ENCODE assay signal across 22 mouse cellular contexts in the genomic region with DNA sequence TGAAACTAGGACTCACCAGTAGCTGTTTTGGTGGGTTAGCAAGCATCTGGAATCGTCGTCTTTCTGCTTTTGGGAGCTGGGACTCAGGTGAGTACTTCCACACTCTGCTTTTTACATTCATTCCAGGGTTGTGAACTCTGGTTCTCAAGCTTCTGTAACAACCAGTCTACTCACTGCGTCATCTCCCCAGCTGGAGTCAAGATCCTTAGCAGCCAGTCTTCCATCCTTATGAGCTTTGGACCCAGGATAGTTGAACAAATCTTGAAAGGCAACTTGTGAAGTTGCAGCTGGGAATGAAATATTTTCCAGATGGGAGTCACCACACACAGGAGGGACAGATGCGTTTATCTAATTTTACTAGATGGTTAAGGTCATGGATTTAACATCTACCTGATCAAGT.
DNase-seq lines count a peak whose midpoint lies in the region; ATAC-seq and TF ChIP-seq lines count a peak whose summit lies in the region.
"Had no signal": no experiment of that assay in that cellular context is flagged by ENCODE, and none has a peak within 500 bp of the region (broad histone marks: within the 10 kb centered on the region; RNA-seq: fewer than 3 reads in every experiment).

No protein-coding gene starts in this region.

- H3K4me2 ChIP-seq in neural tube, embryonic 15.5 days = no peak overlapping the region
- H3K4me2 ChIP-seq: embryonic facial prominence, embryonic 13.5 days; embryonic facial prominence, embryonic 15.5 days; forebrain, embryonic 12.5 days had no signal

- no peak for TF ChIP-seq CTCF in gastrocnemius, adult 2 months (IDR thresholded peaks at IDR 0.05)
- no peak for TF ChIP-seq CTCF in heart, adult 2 months (IDR thresholded peaks at IDR 0.05)

- H3K4me3 ChIP-seq in gastrocnemius, adult 2 months = no peak overlapping the region
- no peak overlapping the region for H3K4me3 ChIP-seq in heart, adult 2 months
- H3K4me3 ChIP-seq in neural tube, embryonic 15.5 days (replicated peaks) = no peak overlapping the region
- H3K4me3 ChIP-seq: embryonic facial prominence, embryonic 13.5 days; embryonic facial prominence, embryonic 15.5 days; erythroblast, embryonic 14.5 days; forebrain, embryonic 10.5 days; forebrain, embryonic 12.5 days had no signal

- peak overlapping the region; percentile 41; the same call in 1 of the 2 replicates for H3K27ac ChIP-seq in gastrocnemius, adult 2 months
- H3K27ac ChIP-seq in heart, adult 2 months = no peak overlapping the region
- no peak overlapping the region for H3K27ac ChIP-seq in neural tube, embryonic 15.5 days (replicated peaks)
- H3K27ac ChIP-seq: embryonic facial prominence, embryonic 13.5 days; embryonic facial prominence, embryonic 15.5 days; forebrain, embryonic 10.5 days; forebrain, embryonic 12.5 days had no signal

- intact Hi-C loops in gastrocnemius, adult 2 months (cut with DNase I) = no loop called here
- intact Hi-C loops in gastrocnemius, postnatal 14 days (cut with DNase I; ENCODE audit: low total_unique reads) = no loop called here
- intact Hi-C loops in heart, adult 2 months (cut with DNase I) = no loop called here

- H3K36me3 ChIP-seq in heart, adult 2 months (ENCODE audit: control insufficient read depth, insufficient read depth, low read length) = no peaks in the 10 kb centered on the region
- H3K36me3 ChIP-seq in neural tube, embryonic 15.5 days = no peaks in the 10 kb centered on the region
- H3K36me3 ChIP-seq: embryonic facial prominence, embryonic 13.5 days; embryonic facial prominence, embryonic 15.5 days; forebrain, embryonic 10.5 days; forebrain, embryonic 12.5 days had no signal

- H3K9ac ChIP-seq in heart, adult 2 months (ENCODE audit: low read depth, low read length) = no peak overlapping the region
- no peak overlapping the region for H3K9ac ChIP-seq in neural tube, embryonic 15.5 days (replicated peaks)
- H3K9ac ChIP-seq: embryonic facial prominence, embryonic 13.5 days; embryonic facial prominence, embryonic 15.5 days; forebrain, embryonic 12.5 days had no signal

- TF ChIP-seq EP300 in heart, adult 2 months (IDR thresholded peaks at IDR 0.05; ENCODE audit: insufficient read depth, low read depth, low read length) = no peak

- H3K79me2 ChIP-seq in heart, adult 2 months (replicated peaks; ENCODE audit: control insufficient read depth, insufficient read depth, low read length) = no peaks in the 10 kb centered on the region

- DNase-seq in gastrocnemius, adult 2 months = peak; percentile 30
- no peak for DNase-seq in gastrocnemius, postnatal 14 days
- DNase-seq in heart, adult 11 months = peak; percentile 80
- DNase-seq in heart, adult 2 months = no peak
- peak; percentile 58 for DNase-seq in skeletal muscle tissue, adult 2 months (ENCODE audit: low read depth, low spot score)
- DNase-seq: adrenal gland, adult 2 months; adrenal gland, postnatal 10 days; adrenal gland, postnatal 25 days; cerebellum, adult 11 months; cerebellum, adult 18-20 months; cerebellum, adult 8-10 months; cerebellum, adult 9-11 months; cerebellum, postnatal 14 days; cerebellum, postnatal 36 days; embryo, embryonic 11 days had no signal

- no peak for ATAC-seq in neural tube, embryonic 15.5 days (ENCODE audit: low FRiP score)
- ATAC-seq: forebrain, embryonic 14.5 days had no signal

- no peaks in the 10 kb centered on the region for H3K4me1 ChIP-seq in heart, adult 2 months (ENCODE audit: control insufficient read depth, insufficient read depth, low read length)
- H3K4me1 ChIP-seq in neural tube, embryonic 15.5 days = no peaks in the 10 kb centered on the region
- H3K4me1 ChIP-seq: embryonic facial prominence, embryonic 13.5 days; embryonic facial prominence, embryonic 15.5 days had no signal

- no peaks in the 10 kb centered on the region for H3K9me3 ChIP-seq in neural tube, embryonic 15.5 days (replicated peaks)
- H3K9me3 ChIP-seq: embryonic facial prominence, embryonic 13.5 days; embryonic facial prominence, embryonic 15.5 days; forebrain, embryonic 10.5 days; forebrain, embryonic 12.5 days had no signal

- no peak for TF ChIP-seq POLR2A in heart, adult 2 months (IDR thresholded peaks at IDR 0.05; ENCODE audit: insufficient read depth, low read depth, low read length)

- H3K27me3 ChIP-seq in heart, adult 2 months (ENCODE audit: control insufficient read depth, insufficient read depth, low read length) = no peaks in the 10 kb centered on the region
- H3K27me3 ChIP-seq in neural tube, embryonic 15.5 days (replicated peaks) = no peaks in the 10 kb centered on the region
- H3K27me3 ChIP-seq: embryonic facial prominence, embryonic 13.5 days; embryonic facial prominence, embryonic 15.5 days; forebrain, embryonic 12.5 days had no signal

- 83% methylated on average over 4 of the region's 4 CpGs for WGBS in heart, adult 2 months
- 93% methylated on average over 4 of the region's 4 CpGs for WGBS in neural tube, embryonic 15.5 days

Comparison
In these comparisons a context has a peak if more than half of its experiments do, and no peak if none do; other contexts are left out.
1. DNase-seq: peak in gastrocnemius, adult 2 months (single experiment), heart, adult 11 months (single experiment) and skeletal muscle tissue, adult 2 months (single experiment); none in gastrocnemius, postnatal 14 days (single experiment) and heart, adult 2 months (0 of 2).